Mouse (Mus musculus) CH12.LX (cell line): ENCODE measurements around the gene Hsd17b1.

ENCODE experiments used
- POLR2A ChIP-seq: IDR thresholded peaks from 2 replicates; pipeline ENCODE4 v1.6.1; 2011; ENCODE audit warnings: low read depth, mild to moderate bottlenecking, improper control_type of control experiment, low read length
- TCF12 ChIP-seq: IDR thresholded peaks from 2 replicates; pipeline ENCODE4 v1.6.1; 2014; ENCODE audit warnings: low read depth, mild to moderate bottlenecking, inconsistent platforms, low read length, improper control_type of control experiment

DNA sequence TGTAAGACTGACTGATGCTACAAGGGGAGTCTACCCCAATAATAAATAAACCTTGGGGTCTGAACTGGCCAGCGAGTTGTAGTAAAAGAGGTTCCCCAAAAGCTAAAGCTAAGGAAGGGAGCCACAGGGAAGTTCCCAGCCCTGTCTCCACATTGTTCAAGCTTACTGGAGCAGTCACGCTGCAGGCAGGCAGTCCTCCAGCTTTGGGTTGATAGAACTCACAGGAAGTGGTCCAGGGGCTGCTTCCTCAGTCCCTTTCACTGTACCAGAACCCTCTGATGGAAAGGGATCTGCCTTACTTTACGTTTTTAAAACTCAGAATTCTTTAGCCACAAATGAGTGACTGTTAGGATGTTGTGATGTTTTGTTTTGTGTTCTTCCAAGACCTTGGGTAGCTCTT, 30.7 kb upstream of the Hsd17b1 start:
- TF ChIP-seq POLR2A = no peak
- TF ChIP-seq TCF12 = no peak
